Mouse (Mus musculus) embryonic facial prominence, embryonic 15.5 days (tissue): Measurements from ENCODE around the gene Fam219a. TPM values are rescaled to one million over a fixed set of nuclear protein-coding genes. Genes with fewer than 3 reads are reported as not detected.

Experiments used
- ATAC-seq: fragments of 200-750 bp; cut with Nextera tagmentation; 2 replicates; pipeline ENCODE4 v1.8.0; 2017; ENCODE audit warnings: low read depth, moderate TSS enrichment; ENCODE audit not compliant: insufficient number of reproducible peaks, low FRiP score, low TSS enrichment
- H3K27ac ChIP-seq: fragments of 300-500 bp; sonication (generic); replicated peaks from 2 replicates; pipeline ENCODE4 v1.5.1; 2015; ENCODE audit warnings: mild to moderate bottlenecking, inconsistent platforms
- H3K27me3 ChIP-seq: fragments of 300-500 bp; sonication (generic); 2 replicates; pipeline ENCODE4 v1.6.1; 2015; ENCODE audit warnings: inconsistent platforms
- H3K36me3 ChIP-seq: fragments of 300-500 bp; sonication (generic); 2 replicates; pipeline ENCODE4 v1.6.1; 2015; ENCODE audit warnings: mild to moderate bottlenecking, inconsistent platforms
- H3K4me1 ChIP-seq: fragments of 300-500 bp; sonication (generic); 2 replicates; pipeline ENCODE4 v1.6.1; 2015; ENCODE audit warnings: inconsistent platforms
- H3K4me2 ChIP-seq: fragments of 300-500 bp; sonication (generic); replicated peaks from 2 replicates; pipeline ENCODE4 v1.6.1; 2015; ENCODE audit warnings: mild to moderate bottlenecking, inconsistent platforms
- H3K4me3 ChIP-seq: fragments of 300-500 bp; sonication (generic); replicated peaks from 2 replicates; pipeline ENCODE4 v1.5.1; 2015; ENCODE audit warnings: mild to moderate bottlenecking, inconsistent platforms
- H3K9ac ChIP-seq: fragments of 300-500 bp; sonication (generic); 2 replicates; pipeline ENCODE4 v1.6.1; 2015; ENCODE audit warnings: inconsistent platforms
- H3K9me3 ChIP-seq: fragments of 300-500 bp; sonication (generic); replicated peaks from 2 replicates; pipeline ENCODE4 v1.6.1; 2016; ENCODE audit warnings: inconsistent platforms
- WGBS: fragments of 180-500 bp; shearing (Covaris S2); methylation state at CpG from one replicate; pipeline ENCODE4 v1.1.7; 2015; 5-methylcytosine and 5-hydroxymethylcytosine counted together
- polyA plus RNA-seq: library from polyadenylated mRNA; unstranded; fragments of >200 nt; fragmentation: Nextera tagmentation; extraction: Ambion mirVana; gene quantifications from 2 replicates; pipeline ENCODE4 v1.2.1, GENCODE M21; 2015

The Fam219a gene
- polyA plus RNA-seq, result 3.2 and 3.6 TPM in 2 replicates

- H3K27me3 ChIP-seq, result peaks cover 25% of the 10 kb centered on the region
- peak within 1 kb of the TSS; percentile 93 for H3K4me2 ChIP-seq
- WGBS, result under 1% methylated on average over 41 of the region's 41 CpGs
- ATAC-seq, result peak; percentile 97
- H3K4me3 ChIP-seq, result peak within 1 kb of the TSS; percentile 79
- peaks cover 21% of the 10 kb centered on the region for H3K4me1 ChIP-seq
- no peaks in the 10 kb centered on the region for H3K9me3 ChIP-seq
- peak within 1 kb of the TSS; percentile 50 for H3K9ac ChIP-seq
- no peaks in the 10 kb centered on the region for H3K36me3 ChIP-seq
- peak within 1 kb of the TSS; percentile 60 for H3K27ac ChIP-seq
These were observed at the start of gene Fam219a, which contains the start of gene Dnaic1 for GRCm38 (mm10) chr4:41569411-41569885. Fam219a (minus strand) TSS chr4:41569538. Dnaic1 (plus strand) TSS chr4:41569775.

- Histone ChIP-seq H3K4me3 (no peak overlapping the region), H3K4me1 (peaks cover 22% of the 10 kb centered on the region), H3K36me3 (no peaks in the 10 kb centered on the region), H3K4me2 (no peak overlapping the region), H3K27ac (0 out of 2 replicates have a peak overlapping the region, but pooled peaks have one; percentile 11), H3K9me3 (no peaks in the 10 kb centered on the region), H3K9ac (no peak overlapping the region), H3K27me3 (peaks cover 8% of the 10 kb centered on the region; the same call in 1 of the 2 replicates)
- 57% methylated on average over 9 of the region's 9 CpGs for whole genome bisulfite sequencing
- peak; percentile 71 for ATAC-seq
These were observed 46.6 kb upstream of the Fam219a start for GRCm38 (mm10) chr4:41615661-41616599.

- no peaks in the 10 kb centered on the region for H3K36me3 ChIP-seq
- H3K4me1 ChIP-seq, result peaks cover 19% of the 10 kb centered on the region
- WGBS, result 7% methylated on average over 7 of the region's 7 CpGs
- no peak overlapping the region for H3K9ac ChIP-seq
- H3K9me3 ChIP-seq, result no peaks in the 10 kb centered on the region
- no peak overlapping the region for H3K27ac ChIP-seq
- no peak for ATAC-seq
- H3K4me3 ChIP-seq, result no peak overlapping the region
- H3K4me2 ChIP-seq, result no peak overlapping the region
- H3K27me3 ChIP-seq, result peaks cover 8% of the 10 kb centered on the region; the same call in 1 of the 2 replicates
These were observed 44.8 kb upstream of the Fam219a start for GRCm38 (mm10) chr4:41614156-41614555.

GRCm38 (mm10) chr4:41612166-41612565 is 42.8 kb upstream of the Fam219a start:
- 48% methylated on average over 8 of the region's 8 CpGs for WGBS

GRCm38 (mm10) chr4:41610594-41610980 is 41.2 kb upstream of the Fam219a start:
- WGBS, result 31% methylated on average over 6 of the region's 6 CpGs
- no peaks in the 10 kb centered on the region for H3K36me3 ChIP-seq
- no peak overlapping the region for H3K4me2 ChIP-seq
- no peak overlapping the region for H3K27ac ChIP-seq
- H3K4me1 ChIP-seq, result peaks cover 5% of the 10 kb centered on the region
- peaks cover 8% of the 10 kb centered on the region for H3K27me3 ChIP-seq
- H3K4me3 ChIP-seq, result no peak overlapping the region
- no peak for ATAC-seq
- H3K9me3 ChIP-seq, result no peaks in the 10 kb centered on the region
- no peak overlapping the region for H3K9ac ChIP-seq

More at GRCm38 (mm10) chr4:41612166-41612565, 42.8 kb upstream of the Fam219a start:
- Histone ChIP-seq H3K36me3 (no peaks in the 10 kb centered on the region), H3K9me3 (no peaks in the 10 kb centered on the region), H3K9ac (no peak overlapping the region), H3K27me3 (peaks cover 8% of the 10 kb centered on the region), H3K4me3 (no peak overlapping the region), H3K4me2 (no peak overlapping the region), H3K27ac (no peak overlapping the region), H3K4me1 (peaks cover 13% of the 10 kb centered on the region)
- ATAC-seq, result no peak

- peaks cover 3% of the 10 kb centered on the region for H3K27me3 ChIP-seq
- no peaks in the 10 kb centered on the region for H3K9me3 ChIP-seq
- WGBS, result 65% methylated on average over 10 of the region's 10 CpGs
- no peak for ATAC-seq
- H3K4me2 ChIP-seq, result no peak overlapping the region
- no peaks in the 10 kb centered on the region for H3K36me3 ChIP-seq
- H3K4me3 ChIP-seq, result no peak overlapping the region
- no peaks in the 10 kb centered on the region for H3K4me1 ChIP-seq
- H3K27ac ChIP-seq, result no peak overlapping the region
- H3K9ac ChIP-seq, result no peak overlapping the region
These were observed 40.6 kb upstream of the Fam219a start for GRCm38 (mm10) chr4:41609681-41610593.

GRCm38 (mm10) chr4:41606784-41607183 is 37.4 kb upstream of the Fam219a start:
- Histone ChIP-seq H3K27ac (no peak overlapping the region), H3K27me3 (peaks cover 3% of the 10 kb centered on the region), H3K4me2 (no peak overlapping the region), H3K4me1 (no peaks in the 10 kb centered on the region), H3K36me3 (no peaks in the 10 kb centered on the region), H3K4me3 (no peak overlapping the region), H3K9me3 (no peaks in the 10 kb centered on the region), H3K9ac (no peak overlapping the region)
- WGBS, result 32% methylated on average over 4 of the region's 4 CpGs
- no peak for ATAC-seq

GRCm38 (mm10) chr4:41604476-41605396 is 35.4 kb upstream of the Fam219a start:
- H3K4me3 ChIP-seq, result no peak overlapping the region
- H3K9me3 ChIP-seq, result no peaks in the 10 kb centered on the region
- WGBS, result 43% methylated on average over 8 of the region's 8 CpGs
- H3K9ac ChIP-seq, result no peak overlapping the region
- H3K27me3 ChIP-seq, result no peaks in the 10 kb centered on the region; the same call in 1 of the 2 replicates
- no peak overlapping the region for H3K4me2 ChIP-seq
- no peaks in the 10 kb centered on the region for H3K4me1 ChIP-seq
- H3K27ac ChIP-seq, result no peak overlapping the region
- no peaks in the 10 kb centered on the region for H3K36me3 ChIP-seq
- no peak for ATAC-seq

GRCm38 (mm10) chr4:41602818-41603217 is 33.5 kb upstream of the Fam219a start:
- H3K27me3 ChIP-seq, result no peaks in the 10 kb centered on the region

GRCm38 (mm10) chr4:41583353-41583752 is 14.0 kb upstream of the Fam219a start:
- H3K9me3 ChIP-seq, result no peaks in the 10 kb centered on the region
- no peak overlapping the region for H3K27ac ChIP-seq
- WGBS, result 73% methylated on average over 7 of the region's 7 CpGs
- no peaks in the 10 kb centered on the region for H3K4me1 ChIP-seq
- H3K9ac ChIP-seq, result no peak overlapping the region
- no peak overlapping the region for H3K4me2 ChIP-seq
- no peak for ATAC-seq
- H3K4me3 ChIP-seq, result no peak overlapping the region
- no peaks in the 10 kb centered on the region for H3K27me3 ChIP-seq
- no peaks in the 10 kb centered on the region for H3K36me3 ChIP-seq

More at GRCm38 (mm10) chr4:41602818-41603217, 33.5 kb upstream of the Fam219a start:
- H3K9ac ChIP-seq, result no peak overlapping the region
- no peak overlapping the region for H3K4me3 ChIP-seq
- no peaks in the 10 kb centered on the region for H3K9me3 ChIP-seq
- no peak overlapping the region for H3K27ac ChIP-seq
- no peak for ATAC-seq
- no peaks in the 10 kb centered on the region for H3K4me1 ChIP-seq
- no peak overlapping the region for H3K4me2 ChIP-seq
- no peaks in the 10 kb centered on the region for H3K36me3 ChIP-seq
- WGBS, result 61% methylated on average over 4 of the region's 4 CpGs
